Comparison of ENCODE assay signal across 22 mouse cellular contexts in genomic region chr13:52526249-52527035, GRCm38 (mm10). TPM values are rescaled to one million over a fixed set of nuclear protein-coding genes. Genes with fewer than 3 reads are reported as not detected.
DNase-seq lines count a peak whose midpoint lies in the region; ATAC-seq lines count a peak whose summit lies in the region.
"Had no signal": no experiment of that assay in that cellular context is flagged by ENCODE, and none has a peak within 500 bp of the region (broad histone marks: within the 10 kb centered on the region; RNA-seq: fewer than 3 reads in every experiment).

No protein-coding gene starts in this region.

- H3K36me3 ChIP-seq in hindbrain, embryonic 13.5 days, result no peaks in the 10 kb centered on the region
- H3K36me3 ChIP-seq in hindbrain, embryonic 10.5 days, result no peaks in the 10 kb centered on the region
- no peaks in the 10 kb centered on the region for H3K36me3 ChIP-seq in midbrain, embryonic 16.5 days (ENCODE audit: control insufficient read depth, insufficient read depth, low read length)
- no peaks in the 10 kb centered on the region for H3K36me3 ChIP-seq in midbrain, embryonic 15.5 days (replicated peaks)
- H3K36me3 ChIP-seq: forebrain, embryonic 15.5 days; heart, embryonic 10.5 days; liver, embryonic 13.5 days; neural tube, embryonic 12.5 days had no signal

- WGBS in hindbrain, embryonic 13.5 days, result 84% methylated on average over 6 of the region's 6 CpGs
- 79% methylated on average over 6 of the region's 6 CpGs for WGBS in hindbrain, embryonic 10.5 days
- WGBS in midbrain, embryonic 16.5 days, result 85% methylated on average over 6 of the region's 6 CpGs
- 83% methylated on average over 6 of the region's 6 CpGs for WGBS in midbrain, embryonic 15.5 days

- ATAC-seq in hindbrain, embryonic 13.5 days (ENCODE audit: low FRiP score), result no peak
- no peak for ATAC-seq in midbrain, embryonic 16.5 days
- no peak for ATAC-seq in midbrain, embryonic 15.5 days (replicated peaks)
- ATAC-seq: forebrain, embryonic 15.5 days had no signal

- no peak overlapping the region for H3K9ac ChIP-seq in hindbrain, embryonic 13.5 days
- H3K9ac ChIP-seq in midbrain, embryonic 16.5 days (ENCODE audit: low read depth, low read length), result no peak overlapping the region
- no peak overlapping the region for H3K9ac ChIP-seq in midbrain, embryonic 15.5 days
- H3K9ac ChIP-seq: forebrain, embryonic 15.5 days; liver, embryonic 13.5 days; neural tube, embryonic 12.5 days had no signal

- H3K27me3 ChIP-seq in hindbrain, embryonic 13.5 days, result peaks cover 17% of the 10 kb centered on the region; the same call in 1 of the 2 replicates
- peaks cover 27% of the 10 kb centered on the region for H3K27me3 ChIP-seq in hindbrain, embryonic 10.5 days (ENCODE audit: insufficient read depth, poor library complexity, severe bottlenecking)
- no peaks in the 10 kb centered on the region for H3K27me3 ChIP-seq in midbrain, embryonic 16.5 days (ENCODE audit: control insufficient read depth, insufficient read depth, low read depth, low read length)
- H3K27me3 ChIP-seq in midbrain, embryonic 15.5 days (replicated peaks), result 0 out of 2 replicates have a peak, but pooled peaks cover 8% of the 10 kb centered on the region
- H3K27me3 ChIP-seq: forebrain, embryonic 15.5 days had no signal

- peaks cover 26% of the 10 kb centered on the region for H3K4me1 ChIP-seq in hindbrain, embryonic 13.5 days (replicated peaks)
- peaks cover 10% of the 10 kb centered on the region for H3K4me1 ChIP-seq in hindbrain, embryonic 10.5 days (replicated peaks)
- peaks cover 3% of the 10 kb centered on the region; the same call in 1 of the 2 replicates for H3K4me1 ChIP-seq in midbrain, embryonic 16.5 days (ENCODE audit: control insufficient read depth, insufficient read depth, low read length)
- H3K4me1 ChIP-seq in midbrain, embryonic 15.5 days, result peaks cover 18% of the 10 kb centered on the region

- no peak overlapping the region for H3K27ac ChIP-seq in hindbrain, embryonic 13.5 days
- H3K27ac ChIP-seq in hindbrain, embryonic 10.5 days, result no peak overlapping the region
- H3K27ac ChIP-seq in midbrain, embryonic 16.5 days (ENCODE audit: low read length), result no peak overlapping the region
- H3K27ac ChIP-seq in midbrain, embryonic 15.5 days, result no peak overlapping the region
- H3K27ac ChIP-seq: forebrain, embryonic 15.5 days; heart, embryonic 10.5 days; liver, embryonic 13.5 days; neural tube, embryonic 12.5 days had no signal

- no peaks in the 10 kb centered on the region for H3K9me3 ChIP-seq in hindbrain, embryonic 13.5 days
- no peaks in the 10 kb centered on the region for H3K9me3 ChIP-seq in hindbrain, embryonic 10.5 days
- no peaks in the 10 kb centered on the region for H3K9me3 ChIP-seq in midbrain, embryonic 16.5 days (replicated peaks; ENCODE audit: control insufficient read depth, low read length, poor library complexity, severe bottlenecking)
- H3K9me3 ChIP-seq in midbrain, embryonic 15.5 days, result no peaks in the 10 kb centered on the region
- H3K9me3 ChIP-seq: forebrain, embryonic 15.5 days; heart, embryonic 10.5 days; liver, embryonic 13.5 days; neural tube, embryonic 12.5 days had no signal

- DNase-seq in cerebellum, adult 8-10 months, result peak; percentile 33
- no peak for DNase-seq in cerebellum, postnatal 4 days (ENCODE audit: low spot score in 2 of 2)
- no peak for DNase-seq in hindbrain, embryonic 10.5 days (ENCODE audit: low spot score)
- peak; percentile 57 for DNase-seq in brain, adult 2 months (ENCODE audit: low read depth, low spot score)
- DNase-seq in kidney, adult 9 months, result no peak
- DNase-seq: adrenal gland, postnatal 25 days; embryo, embryonic 11 days; kidney, adult 2 months; kidney, postnatal 10 days; liver, embryonic 13.5 days; lung, adult 2 months; lung, postnatal 14 days; retina, postnatal 1 day; right cerebral cortex, postnatal 25 days; spleen, adult 18-20 months had no signal

- H3K4me3 ChIP-seq in hindbrain, embryonic 13.5 days, result no peak overlapping the region
- H3K4me3 ChIP-seq in hindbrain, embryonic 10.5 days, result no peak overlapping the region
- no peak overlapping the region for H3K4me3 ChIP-seq in midbrain, embryonic 16.5 days (ENCODE audit: low read depth, low read length)
- no peak overlapping the region for H3K4me3 ChIP-seq in midbrain, embryonic 15.5 days
- H3K4me3 ChIP-seq: forebrain, embryonic 15.5 days; heart, embryonic 10.5 days; liver, embryonic 13.5 days; neural tube, embryonic 12.5 days had no signal

- H3K4me2 ChIP-seq in hindbrain, embryonic 13.5 days, result 0 out of 2 replicates have a peak overlapping the region, but pooled peaks have one; percentile 17
- peak overlapping the region; percentile 6; the same call in 1 of the 2 replicates for H3K4me2 ChIP-seq in midbrain, embryonic 16.5 days (ENCODE audit: low read length)
- no peak overlapping the region for H3K4me2 ChIP-seq in midbrain, embryonic 15.5 days
- H3K4me2 ChIP-seq: forebrain, embryonic 15.5 days; liver, embryonic 13.5 days; midbrain, embryonic 11.5 days; neural tube, embryonic 12.5 days had no signal

RNA-seq across cellular contexts. Expression of gene Diras2, which starts 4.6 kb away (rescaled TPM):
- 2.5 and 2.9 TPM in 2 replicates for polyA plus RNA-seq in hindbrain, embryonic 13.5 days (2015; fragmentation: Nextera tagmentation; extraction: Ambion mirVana)
- 0.09 and 0.29 TPM in 2 replicates for polyA plus RNA-seq in hindbrain, embryonic 10.5 days (2016; fragmentation: Nextera tagmentation; extraction: Ambion mirVana)
- polyA plus RNA-seq in midbrain, embryonic 16.5 days (2015; fragmentation: Nextera tagmentation; extraction: Ambion mirVana), result 6.6 and 7.6 TPM in 2 replicates
- 5.2 and 5.7 TPM in 2 replicates for polyA plus RNA-seq in midbrain, embryonic 15.5 days (2015; fragmentation: Nextera tagmentation; extraction: Ambion mirVana)

RNA-seq across cellular contexts. Expression of gene Syk, which starts 56.5 kb away (rescaled TPM):
- 1.7 and 1.8 TPM in 2 replicates for polyA plus RNA-seq in hindbrain, embryonic 13.5 days (2015; fragmentation: Nextera tagmentation; extraction: Ambion mirVana)
- polyA plus RNA-seq in hindbrain, embryonic 10.5 days (2016; fragmentation: Nextera tagmentation; extraction: Ambion mirVana), result 3.3 and 4.8 TPM in 2 replicates
- 1.1 and 1.2 TPM in 2 replicates for polyA plus RNA-seq in midbrain, embryonic 16.5 days (2015; fragmentation: Nextera tagmentation; extraction: Ambion mirVana)
- polyA plus RNA-seq in midbrain, embryonic 15.5 days (2015; fragmentation: Nextera tagmentation; extraction: Ambion mirVana), result 1.4 and 1.8 TPM in 2 replicates

Comparison
In these comparisons a context has a peak if more than half of its experiments do, and no peak if none do; other contexts are left out.
1. DNase-seq: peak in cerebellum, adult 8-10 months (single experiment) and brain, adult 2 months (single experiment); none in cerebellum, postnatal 4 days (0 of 2), hindbrain, embryonic 10.5 days (single experiment) and kidney, adult 9 months (single experiment).